Comparison of ENCODE assay signal across 8 mouse cellular contexts in genomic region chr2:84636231-84636741, GRCm38 (mm10). TPM values are rescaled to one million over a fixed set of nuclear protein-coding genes. Genes with fewer than 3 reads are reported as not detected.
DNase-seq lines count a peak whose midpoint lies in the region; ATAC-seq and TF ChIP-seq lines count a peak whose summit lies in the region.

No protein-coding gene starts in this region.

- TF ChIP-seq CTCF in cortical plate, adult 2 months (IDR thresholded peaks at IDR 0.05; ENCODE audit: extremely low read depth, insufficient read depth, low read length), result no peak

- H3K4me3 ChIP-seq in cortical plate, adult 2 months (ENCODE audit: insufficient read depth, low read length), result no peak overlapping the region
- H3K4me3 ChIP-seq in forebrain, embryonic 12.5 days (replicated peaks), result no peak overlapping the region
- 0 out of 2 replicates have a peak overlapping the region, but pooled peaks have one; percentile 13 for H3K4me3 ChIP-seq in intestine, embryonic 14.5 days (ENCODE audit: low read depth, low read length)
- H3K4me3 ChIP-seq in liver, embryonic 13.5 days (replicated peaks), result no peak overlapping the region; the same call in 1 of the 2 replicates
- H3K4me3 ChIP-seq in neural tube, embryonic 13.5 days, result no peak overlapping the region

- no peak for TF ChIP-seq POLR2A in cortical plate, adult 2 months (IDR thresholded peaks at IDR 0.05; ENCODE audit: extremely low read depth, insufficient read depth, low read length)

- H3K4me2 ChIP-seq in forebrain, embryonic 12.5 days, result peak overlapping the region; percentile 32
- H3K4me2 ChIP-seq in intestine, embryonic 14.5 days (ENCODE audit: low read length), result peak overlapping the region; percentile 55
- peak overlapping the region; percentile 41 for H3K4me2 ChIP-seq in liver, embryonic 13.5 days
- H3K4me2 ChIP-seq in neural tube, embryonic 13.5 days, result peak overlapping the region; percentile 34

- peaks cover 5% of the 10 kb centered on the region for H3K4me1 ChIP-seq in cortical plate, adult 2 months (ENCODE audit: control insufficient read depth, insufficient read depth, low read length)
- H3K4me1 ChIP-seq in forebrain, embryonic 12.5 days, result peaks cover 61% of the 10 kb centered on the region
- peaks cover 71% of the 10 kb centered on the region for H3K4me1 ChIP-seq in intestine, embryonic 14.5 days (replicated peaks; ENCODE audit: control insufficient read depth, insufficient read depth, low read length)
- peaks cover 89% of the 10 kb centered on the region for H3K4me1 ChIP-seq in liver, embryonic 13.5 days (replicated peaks)
- peaks cover 69% of the 10 kb centered on the region for H3K4me1 ChIP-seq in neural tube, embryonic 13.5 days (replicated peaks)

- ATAC-seq in forebrain, embryonic 12.5 days (ENCODE audit: low FRiP score), result no peak
- ATAC-seq in intestine, embryonic 14.5 days (replicated peaks; ENCODE audit: low FRiP score, low TSS enrichment, low read depth), result peak; percentile 50; the same call in 1 of the 2 replicates
- ATAC-seq in liver, embryonic 13.5 days (ENCODE audit: low read depth), result no peak
- ATAC-seq in neural tube, embryonic 13.5 days (ENCODE audit: low read depth), result no peak
- no peak for ATAC-seq in megakaryocyte progenitor cell, adult 5-6 weeks (replicated peaks; ENCODE audit: poor library complexity)
- ATAC-seq in frontal cortex, adult (ENCODE audit: low TSS enrichment), result no peak

- no peak overlapping the region for H3K9ac ChIP-seq in forebrain, embryonic 12.5 days
- H3K9ac ChIP-seq in intestine, embryonic 14.5 days (ENCODE audit: low read length), result peak overlapping the region; percentile 38
- H3K9ac ChIP-seq in liver, embryonic 13.5 days, result no peak overlapping the region
- no peak overlapping the region for H3K9ac ChIP-seq in neural tube, embryonic 13.5 days

- WGBS in forebrain, embryonic 12.5 days, result 34% methylated on average over 8 of the region's 8 CpGs
- 13% methylated on average over 8 of the region's 8 CpGs for WGBS in intestine, embryonic 14.5 days
- WGBS in liver, embryonic 13.5 days (ENCODE audit: insufficient replicate concordance), result 40% methylated on average over 8 of the region's 8 CpGs
- 16% methylated on average over 8 of the region's 8 CpGs for WGBS in neural tube, embryonic 13.5 days

- H3K27ac ChIP-seq in cortical plate, adult 2 months (ENCODE audit: insufficient read depth, low read length), result peak overlapping the region; percentile 86
- H3K27ac ChIP-seq in forebrain, embryonic 12.5 days, result peak overlapping the region; percentile 89
- H3K27ac ChIP-seq in intestine, embryonic 14.5 days (ENCODE audit: low read depth), result peak overlapping the region; percentile 98
- H3K27ac ChIP-seq in liver, embryonic 13.5 days, result peak overlapping the region; percentile 78
- H3K27ac ChIP-seq in neural tube, embryonic 13.5 days (replicated peaks), result peak overlapping the region; percentile 89

- no peaks in the 10 kb centered on the region for H3K9me3 ChIP-seq in forebrain, embryonic 12.5 days
- no peaks in the 10 kb centered on the region for H3K9me3 ChIP-seq in intestine, embryonic 14.5 days (ENCODE audit: control insufficient read depth, low read length)
- no peaks in the 10 kb centered on the region for H3K9me3 ChIP-seq in liver, embryonic 13.5 days (replicated peaks)
- no peaks in the 10 kb centered on the region for H3K9me3 ChIP-seq in neural tube, embryonic 13.5 days

- peak; percentile 70 for DNase-seq in intestine, embryonic 14.5 days (ENCODE audit: low spot score)
- DNase-seq in liver, embryonic 13.5 days, result no peak
- no peak for DNase-seq in urinary bladder, adult 2 months (ENCODE audit: low spot score)

- H3K27me3 ChIP-seq in forebrain, embryonic 12.5 days, result no peaks in the 10 kb centered on the region
- H3K27me3 ChIP-seq in intestine, embryonic 14.5 days (replicated peaks; ENCODE audit: control insufficient read depth, insufficient read depth, low read length), result no peaks in the 10 kb centered on the region
- no peaks in the 10 kb centered on the region for H3K27me3 ChIP-seq in liver, embryonic 13.5 days
- H3K27me3 ChIP-seq in neural tube, embryonic 13.5 days, result no peaks in the 10 kb centered on the region

- H3K36me3 ChIP-seq in forebrain, embryonic 12.5 days (replicated peaks), result no peaks in the 10 kb centered on the region
- no peaks in the 10 kb centered on the region; the same call in 1 of the 2 replicates for H3K36me3 ChIP-seq in intestine, embryonic 14.5 days (ENCODE audit: control insufficient read depth, insufficient read depth, low read length)
- H3K36me3 ChIP-seq in liver, embryonic 13.5 days, result no peaks in the 10 kb centered on the region; the same call in 1 of the 2 replicates
- no peaks in the 10 kb centered on the region for H3K36me3 ChIP-seq in neural tube, embryonic 13.5 days

RNA-seq across cellular contexts. Expression of gene Ctnnd1, which starts 14.3 kb away (rescaled TPM):
- 42.1 and 42.6 TPM in 2 replicates for polyA plus RNA-seq in cortical plate, adult 2 months (2012; rRNA removed)
- 52.6 and 53.6 TPM in 2 replicates for polyA plus RNA-seq in forebrain, embryonic 12.5 days (2016; fragmentation: Nextera tagmentation; extraction: Ambion mirVana)
- polyA plus RNA-seq in intestine, embryonic 14.5 days (2014; fragmentation: Nextera tagmentation; extraction: Ambion mirVana), result 59.5 and 64.6 TPM in 2 replicates
- 10.8 and 16.7 TPM in 2 replicates for polyA plus RNA-seq in liver, embryonic 13.5 days (2015; fragmentation: Nextera tagmentation; extraction: Ambion mirVana)
- 40.2 and 46.9 TPM in 2 replicates for polyA plus RNA-seq in neural tube, embryonic 13.5 days (2015; fragmentation: Nextera tagmentation; extraction: Ambion mirVana)
- total RNA-seq in megakaryocyte progenitor cell, adult 5-6 weeks (2015), result 21.2 and 26.8 TPM in 2 replicates
- 18.4 and 27.5 TPM in 2 replicates for total RNA-seq in megakaryocyte progenitor cell, adult 5-6 weeks (2017)
- polyA plus RNA-seq in urinary bladder, adult 2 months (2012; rRNA removed), result 85.0 and 89.4 TPM in 2 replicates

RNA-seq across cellular contexts. Expression of gene Btbd18, which starts 22.6 kb away (rescaled TPM):
- not detected in 2 replicates for polyA plus RNA-seq in cortical plate, adult 2 months (2012; rRNA removed)
- polyA plus RNA-seq in forebrain, embryonic 12.5 days (2016; fragmentation: Nextera tagmentation; extraction: Ambion mirVana), result 0.33 and 0.49 TPM in 2 replicates
- polyA plus RNA-seq in intestine, embryonic 14.5 days (2014; fragmentation: Nextera tagmentation; extraction: Ambion mirVana), result 0.34 and 0.60 TPM in 2 replicates
- 0.03 and 0.06 TPM in 2 replicates for polyA plus RNA-seq in liver, embryonic 13.5 days (2015; fragmentation: Nextera tagmentation; extraction: Ambion mirVana)
- 0.12 and 0.22 TPM in 2 replicates for polyA plus RNA-seq in neural tube, embryonic 13.5 days (2015; fragmentation: Nextera tagmentation; extraction: Ambion mirVana)
- not detected in 2 replicates for total RNA-seq in megakaryocyte progenitor cell, adult 5-6 weeks (2015)
- total RNA-seq in megakaryocyte progenitor cell, adult 5-6 weeks (2017), result not detected in 2 replicates
- polyA plus RNA-seq in urinary bladder, adult 2 months (2012; rRNA removed), result not detected in 2 replicates

RNA-seq across cellular contexts. Expression of gene Selenoh, which starts 34.3 kb away (rescaled TPM):
- 50.4 and 53.7 TPM in 2 replicates for polyA plus RNA-seq in cortical plate, adult 2 months (2012; rRNA removed)
- polyA plus RNA-seq in forebrain, embryonic 12.5 days (2016; fragmentation: Nextera tagmentation; extraction: Ambion mirVana), result 448 and 458 TPM in 2 replicates
- 309 and 329 TPM in 2 replicates for polyA plus RNA-seq in intestine, embryonic 14.5 days (2014; fragmentation: Nextera tagmentation; extraction: Ambion mirVana)
- 143 and 145 TPM in 2 replicates for polyA plus RNA-seq in liver, embryonic 13.5 days (2015; fragmentation: Nextera tagmentation; extraction: Ambion mirVana)
- polyA plus RNA-seq in neural tube, embryonic 13.5 days (2015; fragmentation: Nextera tagmentation; extraction: Ambion mirVana), result 166 and 196 TPM in 2 replicates
- 251 and 263 TPM in 2 replicates for total RNA-seq in megakaryocyte progenitor cell, adult 5-6 weeks (2015)
- total RNA-seq in megakaryocyte progenitor cell, adult 5-6 weeks (2017), result 122 and 127 TPM in 2 replicates
- 46.1 and 59.1 TPM in 2 replicates for polyA plus RNA-seq in urinary bladder, adult 2 months (2012; rRNA removed)

RNA-seq across cellular contexts. Expression of gene Gm28635, which starts 41.6 kb away (rescaled TPM):
- not detected in 2 replicates for polyA plus RNA-seq in cortical plate, adult 2 months (2012; rRNA removed)
- not detected in 2 replicates for polyA plus RNA-seq in forebrain, embryonic 12.5 days (2016; fragmentation: Nextera tagmentation; extraction: Ambion mirVana)
- polyA plus RNA-seq in intestine, embryonic 14.5 days (2014; fragmentation: Nextera tagmentation; extraction: Ambion mirVana), result not detected in 2 replicates
- not detected in 2 replicates for polyA plus RNA-seq in liver, embryonic 13.5 days (2015; fragmentation: Nextera tagmentation; extraction: Ambion mirVana)
- not detected in 2 replicates for polyA plus RNA-seq in neural tube, embryonic 13.5 days (2015; fragmentation: Nextera tagmentation; extraction: Ambion mirVana)
- not detected in 2 replicates for total RNA-seq in megakaryocyte progenitor cell, adult 5-6 weeks (2015)
- 0.44 TPM in 1 of 2 replicates, not detected in the other for total RNA-seq in megakaryocyte progenitor cell, adult 5-6 weeks (2017)
- not detected in 2 replicates for polyA plus RNA-seq in urinary bladder, adult 2 months (2012; rRNA removed)

RNA-seq across cellular contexts. Expression of gene Med19, which starts 41.9 kb away (rescaled TPM):
- polyA plus RNA-seq in cortical plate, adult 2 months (2012; rRNA removed), result 26.8 and 28.2 TPM in 2 replicates
- 55.0 and 59.3 TPM in 2 replicates for polyA plus RNA-seq in forebrain, embryonic 12.5 days (2016; fragmentation: Nextera tagmentation; extraction: Ambion mirVana)
- polyA plus RNA-seq in intestine, embryonic 14.5 days (2014; fragmentation: Nextera tagmentation; extraction: Ambion mirVana), result 39.5 and 40.6 TPM in 2 replicates
- polyA plus RNA-seq in liver, embryonic 13.5 days (2015; fragmentation: Nextera tagmentation; extraction: Ambion mirVana), result 22.8 and 26.2 TPM in 2 replicates
- 50.6 and 54.4 TPM in 2 replicates for polyA plus RNA-seq in neural tube, embryonic 13.5 days (2015; fragmentation: Nextera tagmentation; extraction: Ambion mirVana)
- 30.8 and 40.2 TPM in 2 replicates for total RNA-seq in megakaryocyte progenitor cell, adult 5-6 weeks (2015)
- total RNA-seq in megakaryocyte progenitor cell, adult 5-6 weeks (2017), result 21.4 and 26.4 TPM in 2 replicates
- polyA plus RNA-seq in urinary bladder, adult 2 months (2012; rRNA removed), result 18.3 and 20.1 TPM in 2 replicates
